Mouse (Mus musculus): ENCODE measurements around the gene Grid1.

GRCm38 (mm10) chr14:34793406-34794037 is 26.4 kb upstream of the Grid1 start:
- no peak for TF ChIP-seq CTCF (conservative IDR thresholded peaks at IDR 0.05; ENCODE audit: insufficient read depth, insufficient read length, low read depth, low read length)
- no peak for TF ChIP-seq POLR2A (IDR thresholded peaks at IDR 0.05; ENCODE audit: low read depth, low read length)

All from kidney, adult 2 months (tissue).